Mouse (Mus musculus) adrenal gland, adult 2 months (tissue): Measurements from ENCODE around the gene Slc39a5. TPM values are rescaled to one million over a fixed set of nuclear protein-coding genes. Genes with fewer than 3 reads are reported as not detected.

Experiments used
- DNase-seq: peaks from one replicate; pipeline ENCODE4 v3.0.0; 2021
- long read RNA-seq: library from polyadenylated mRNA; stranded (forward); transcript quantifications from one replicate; pipeline ENCODE4 v2.0.0, GENCODE M21; 2021
- polyA plus RNA-seq: library from polyadenylated mRNA; depleted of rRNA; stranded (reverse); fragments of >200 nt; gene quantifications from 2 replicates; pipeline ENCODE4 v1.2.3, GENCODE M21; 2012; rRNA removed
- total RNA-seq, 2 experiments: library from RNA; stranded (reverse); gene quantifications; 2 replicates each; pipeline ENCODE4 v1.2.3; 2021

The Slc39a5 gene
- total RNA-seq (not detected), polyA plus RNA-seq (not detected in 2 replicates)
- long read RNA-seq, result 0 reads

DNA sequence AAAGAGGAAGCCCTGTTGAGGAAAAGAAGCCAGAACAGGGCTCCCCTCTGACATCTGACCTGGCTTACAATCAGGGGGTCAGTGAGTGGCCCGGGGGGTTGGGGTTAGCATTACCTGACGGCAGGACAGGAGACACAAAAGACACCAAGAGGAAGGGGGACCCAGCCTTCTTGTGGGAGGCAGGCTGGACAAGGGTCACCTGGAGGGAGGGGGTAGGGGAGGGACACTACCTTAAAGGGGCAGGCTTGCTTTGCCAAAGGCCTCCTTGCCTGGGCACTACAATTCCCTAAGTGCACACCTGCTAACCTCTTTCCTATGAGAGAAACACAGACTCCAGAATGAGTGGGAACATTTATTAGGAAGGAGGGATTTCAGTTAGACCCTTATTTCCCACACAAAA, at the start of gene Slc39a5:
Gene Slc39a5 (minus strand): TSS at position 174 of the 400 bp plus-strand sequence.
- DNase-seq, result no peak

DNA sequence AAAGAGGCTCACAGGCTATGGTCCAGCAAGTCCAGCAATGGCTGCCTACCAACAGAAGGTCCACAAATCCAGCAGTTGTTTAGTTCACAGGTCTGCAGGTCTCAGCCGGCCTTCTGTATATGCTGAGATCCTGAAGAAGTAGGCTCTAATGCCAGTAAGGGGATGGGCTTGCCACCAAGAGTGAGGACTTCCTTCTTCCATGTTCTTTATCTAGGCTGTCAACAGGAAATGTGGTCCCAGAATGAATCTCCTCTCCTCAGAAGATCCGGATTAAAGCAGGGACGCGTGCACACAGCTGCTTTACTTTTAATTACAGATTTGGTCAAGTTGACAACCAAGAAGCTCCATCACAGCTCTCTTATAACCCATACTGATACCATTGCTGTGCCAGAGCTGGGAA, 44.4 kb upstream of the Slc39a5 start:
- no peak for DNase-seq

DNA sequence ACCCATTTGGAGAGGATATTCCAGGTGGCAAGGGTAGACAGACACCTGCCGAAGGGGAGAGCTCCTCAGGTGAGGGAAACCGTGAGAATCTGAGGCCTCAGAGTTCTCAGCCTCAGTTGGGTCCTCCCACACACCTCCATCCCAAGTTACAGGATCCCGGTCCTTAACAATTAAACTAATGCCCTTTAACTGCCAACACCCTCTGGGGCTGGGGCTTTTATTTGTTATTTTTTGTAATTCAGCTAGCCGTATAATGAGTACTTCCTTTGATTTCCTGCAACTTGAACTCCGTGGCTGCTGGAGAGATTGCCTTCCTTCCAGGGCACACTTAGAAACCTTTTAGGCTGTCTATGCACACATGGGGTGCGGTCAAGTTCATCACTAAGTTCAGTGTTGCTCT, 43.3 kb upstream of the Slc39a5 start:
- no peak for DNase-seq

GRCm38 (mm10) chr10:128442718-128443117, 41.7 kb upstream of the Slc39a5 start:
- no peak for DNase-seq

DNA sequence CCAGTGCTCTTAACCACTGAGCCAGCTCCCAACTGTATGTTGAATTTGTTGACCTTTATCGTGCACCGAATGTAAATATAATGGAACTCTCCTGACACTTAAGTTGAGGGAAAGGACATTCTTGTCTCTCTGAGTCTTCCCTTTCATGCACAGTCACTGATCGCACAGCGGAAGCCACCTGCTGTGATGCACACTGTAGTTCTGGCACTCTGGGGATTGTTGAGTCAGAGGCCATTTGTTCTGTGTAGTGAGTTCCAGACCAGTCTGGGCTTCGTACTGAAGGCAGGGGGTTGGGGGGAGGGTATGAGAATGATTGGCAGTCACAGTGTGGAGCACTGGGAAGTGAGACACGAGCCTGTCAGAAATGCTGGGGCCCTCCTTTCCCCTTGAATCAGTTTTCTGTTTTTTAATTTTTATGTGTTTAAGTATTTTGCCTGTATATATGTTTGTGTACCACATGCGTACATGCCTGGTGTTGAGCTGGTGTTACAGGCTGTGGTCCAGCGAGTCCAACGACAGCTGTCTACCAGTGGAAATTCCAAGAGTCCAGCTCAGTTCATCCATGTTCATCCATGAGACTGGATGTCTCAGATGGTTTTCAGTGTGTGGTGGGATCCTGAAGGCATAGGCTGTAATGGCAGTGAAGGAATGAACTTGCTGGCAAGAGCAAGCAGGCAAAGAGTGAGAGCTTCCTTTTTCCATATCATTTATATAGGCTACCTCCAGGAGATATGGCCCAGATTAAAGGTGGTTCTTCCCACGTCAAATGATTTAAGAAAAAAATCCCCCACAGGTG, 40.5 kb upstream of the Slc39a5 start:
- DNase-seq, result no peak

GRCm38 (mm10) chr10:128440407-128440806, 39.4 kb upstream of the Slc39a5 start:
- peak; percentile 39 for DNase-seq

- no peak for DNase-seq
These were observed 37.7 kb upstream of the Slc39a5 start for GRCm38 (mm10) chr10:128438675-128439279.

DNA sequence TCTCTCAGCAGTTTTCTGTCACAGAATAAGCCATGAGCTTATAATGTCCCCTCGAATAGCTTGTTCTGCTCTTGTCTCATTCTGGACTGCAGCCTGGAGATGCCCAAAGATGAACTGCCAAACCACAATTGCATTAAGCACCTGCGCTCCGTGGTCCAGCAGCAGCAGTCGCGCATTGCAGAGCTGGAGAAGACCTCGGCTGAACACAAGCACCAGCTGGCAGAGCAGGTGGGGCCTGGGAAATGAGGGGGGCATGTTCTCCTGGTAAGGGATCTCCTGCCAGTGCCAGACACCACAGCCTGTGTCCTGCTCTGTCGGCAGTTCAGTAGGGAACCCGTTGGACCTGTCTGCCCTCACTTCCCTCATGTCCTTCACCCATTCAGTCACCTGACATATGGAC, 35.3 kb upstream of the Slc39a5 start:
- DNase-seq, result no peak

- no peak for DNase-seq
These were observed 34.8 kb upstream of the Slc39a5 start for GRCm38 (mm10) chr10:128435873-128436272.

DNA sequence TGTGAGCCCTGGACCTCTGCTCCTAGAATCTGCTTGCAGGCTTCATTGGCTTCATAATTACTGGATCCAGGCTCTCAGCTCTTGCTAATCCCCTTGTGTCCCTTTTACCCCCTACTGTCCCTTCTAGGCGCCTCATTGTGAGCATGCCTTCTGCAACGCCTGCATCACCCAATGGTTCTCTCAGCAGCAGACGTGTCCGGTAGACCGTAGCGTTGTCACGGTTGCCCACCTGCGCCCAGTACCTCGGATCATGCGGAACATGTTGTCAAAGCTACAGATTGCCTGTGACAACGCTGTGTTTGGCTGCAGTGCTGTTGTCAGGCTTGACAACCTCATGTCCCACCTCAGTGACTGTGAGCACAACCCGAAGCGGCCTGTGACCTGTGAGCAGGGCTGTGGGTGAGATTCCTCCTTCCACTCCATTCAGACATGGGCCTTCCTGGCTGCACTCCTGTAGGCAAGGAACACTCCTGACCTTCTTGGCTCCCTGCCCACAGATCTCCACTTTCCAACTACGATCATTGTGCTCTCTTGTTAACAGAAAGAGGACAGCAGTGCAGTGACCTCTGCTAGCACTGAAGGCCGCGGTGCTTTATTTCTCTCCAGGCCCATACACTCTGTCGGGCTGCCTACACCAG, 34.3 kb upstream of the Slc39a5 start:
- peak; percentile 73 for DNase-seq

GRCm38 (mm10) chr10:128434681-128435080, 33.7 kb upstream of the Slc39a5 start:
- DNase-seq, result peak; percentile 40

DNA sequence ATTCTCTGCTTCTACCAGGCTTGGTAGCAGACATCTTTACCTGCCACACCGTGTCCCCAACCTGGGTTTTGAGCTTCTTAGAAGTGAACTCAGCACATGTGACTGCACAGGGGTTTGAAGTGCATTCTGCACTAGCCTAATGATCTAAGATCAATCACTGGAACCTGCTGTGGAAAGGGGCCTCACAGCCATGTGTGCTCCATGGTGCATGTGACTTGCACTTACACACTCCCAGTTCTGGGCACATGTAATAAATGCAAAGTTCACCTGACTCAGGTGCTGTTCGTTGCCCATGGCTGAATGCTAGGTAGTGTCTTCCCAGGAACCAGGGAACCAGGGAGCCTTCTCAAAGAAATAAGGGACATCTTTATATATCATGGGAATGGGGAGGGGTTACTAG, 32.4 kb upstream of the Slc39a5 start:
- DNase-seq, result no peak

GRCm38 (mm10) chr10:128429454-128429853, 28.4 kb upstream of the Slc39a5 start:
- no peak for DNase-seq

GRCm38 (mm10) chr10:128429052-128429451, 28.0 kb upstream of the Slc39a5 start:
- no peak for DNase-seq

- DNase-seq, result no peak
These were observed 24.2 kb upstream of the Slc39a5 start for GRCm38 (mm10) chr10:128425260-128425659.

DNA sequence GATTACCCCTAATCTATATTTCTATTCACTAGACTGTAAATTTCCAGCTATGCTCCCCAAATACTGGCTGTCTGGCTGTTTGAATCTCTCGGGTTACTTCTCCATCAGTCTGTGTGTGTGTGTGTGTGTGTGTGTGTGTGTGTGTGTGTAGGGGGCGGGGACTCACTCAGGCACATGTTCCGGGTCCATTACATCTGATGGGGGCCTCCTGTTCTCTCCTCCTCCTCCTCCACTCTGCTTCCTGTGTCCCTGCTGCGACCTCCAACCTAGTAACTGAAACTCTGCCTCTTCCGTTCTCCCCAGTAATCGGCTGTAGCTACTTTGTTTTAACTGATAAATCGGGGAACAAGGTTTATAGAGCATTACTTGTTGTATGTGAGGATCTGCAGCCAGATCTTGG, 23.6 kb upstream of the Slc39a5 start:
- no peak for DNase-seq

DNA sequence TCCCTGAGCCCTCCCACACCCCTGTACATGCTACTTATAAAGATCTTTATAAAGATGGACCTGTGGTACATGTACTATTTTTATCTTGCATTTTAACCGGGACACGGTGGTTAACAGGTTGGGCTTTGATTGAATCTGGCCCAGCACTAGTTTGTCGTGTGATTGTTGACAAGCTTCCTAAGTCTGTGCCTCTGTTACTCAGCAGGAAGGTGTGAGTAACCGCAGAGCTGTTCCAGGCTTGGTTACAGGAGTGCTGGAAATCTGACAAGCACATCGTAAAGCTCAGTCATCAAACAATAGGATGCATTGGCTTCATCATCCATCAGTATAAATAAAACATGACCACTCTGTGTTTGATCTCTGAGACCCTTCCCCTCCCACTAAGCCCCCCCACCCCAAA, 21.4 kb upstream of the Slc39a5 start:
- no peak for DNase-seq

DNA sequence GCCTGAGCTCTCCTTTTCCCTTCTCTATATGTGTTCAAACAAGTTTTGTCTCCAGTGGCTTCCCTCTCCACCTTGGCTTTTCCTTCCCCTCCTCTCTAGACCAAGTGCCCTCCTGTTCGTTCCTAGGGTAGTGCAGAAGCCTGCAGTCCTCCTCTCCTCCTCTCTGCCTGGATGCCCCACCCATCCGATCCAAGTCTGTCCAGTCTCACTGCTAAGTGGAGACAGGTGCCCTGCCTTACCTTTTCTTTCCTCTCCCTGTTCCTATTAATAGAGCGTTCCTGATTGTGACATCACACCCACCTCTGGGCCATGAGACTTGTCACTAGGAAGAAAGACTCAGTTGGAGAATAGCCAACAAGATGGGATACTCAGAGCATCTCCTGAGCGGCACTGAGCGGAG, 13.8 kb upstream of the Slc39a5 start:
- DNase-seq, result no peak

- no peak for DNase-seq
These were observed 12.0 kb upstream of the Slc39a5 start for GRCm38 (mm10) chr10:128413076-128413475.

DNA sequence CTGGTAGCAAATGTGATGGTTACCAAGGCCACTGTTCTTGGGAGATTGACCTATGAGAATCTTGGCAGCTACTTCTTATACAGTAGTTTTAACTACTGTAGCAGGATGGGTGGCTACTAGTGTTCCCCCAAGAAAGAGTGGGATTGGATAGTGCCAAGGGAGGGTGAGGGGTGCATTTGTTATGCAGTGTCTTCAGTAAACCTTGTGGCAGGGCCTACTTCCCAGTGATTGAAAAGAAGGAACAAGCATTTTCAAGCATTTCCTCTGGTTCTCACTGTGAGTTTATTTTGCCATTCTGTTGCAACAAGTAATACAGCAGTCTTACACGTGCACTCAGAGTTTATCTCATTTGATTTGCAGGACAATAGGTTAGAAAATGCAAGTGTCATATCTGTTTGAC, 11.5 kb upstream of the Slc39a5 start:
- no peak for DNase-seq

DNA sequence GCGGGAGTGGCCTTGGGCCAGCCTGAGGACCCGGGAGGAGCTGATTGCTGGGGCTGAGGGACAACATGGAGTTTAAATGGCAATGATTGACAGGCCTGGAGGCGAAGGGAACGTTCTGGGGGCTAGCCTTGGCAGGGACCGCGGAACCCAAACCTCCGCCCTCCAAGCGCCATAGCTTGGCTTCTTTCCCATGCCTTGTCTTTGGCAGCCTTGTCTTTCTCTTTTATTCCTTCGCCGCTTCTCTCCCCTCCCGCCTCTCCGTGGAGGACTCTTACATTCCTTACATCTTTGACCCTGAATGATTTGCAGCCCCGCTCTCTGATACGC, 11.0 kb upstream of the Slc39a5 start:
- DNase-seq, result no peak

- DNase-seq, result peak; percentile 98
These were observed 10.4 kb upstream of the Slc39a5 start, which contains the start of the genes Nabp2 and Rnf41 for GRCm38 (mm10) chr10:128411211-128412054. TSS of gene Nabp2 (minus strand) at chr10:128411492. TSS of gene Rnf41 (plus strand) at chr10:128411657.

DNA sequence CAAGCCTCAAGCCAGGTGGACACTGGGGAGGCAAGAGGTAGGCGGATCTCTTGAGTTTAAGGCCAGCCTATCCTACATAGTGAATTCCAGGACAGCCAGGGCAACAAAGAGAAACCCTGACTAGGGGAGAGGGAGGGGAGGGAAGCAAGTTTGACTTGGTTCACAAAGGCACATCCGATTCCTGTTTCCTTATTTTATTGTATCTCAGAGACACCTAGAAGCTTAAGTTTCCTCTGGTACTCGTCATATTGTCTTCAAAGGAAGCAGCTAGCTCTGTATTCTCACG, 9.5 kb upstream of the Slc39a5 start:
- DNase-seq, result no peak
